Mouse (Mus musculus) ES-Bruce4 (cell line): Measurements from ENCODE around the gene Crip2. TPM values are rescaled to one million over a fixed set of nuclear protein-coding genes. Genes with fewer than 3 reads are reported as not detected.
A peak's percentile ranks its signal among the peaks of the same experiment; 100 is the strongest.

Source experiments
- H3K27ac ChIP-seq: 2 replicates; pipeline ENCODE4 v1.5.1; 2012; ENCODE audit warnings: low read length, inconsistent platforms; ENCODE audit not compliant: insufficient read depth
- H3K27me3 ChIP-seq: 2 replicates; pipeline ENCODE4 v1.6.1; 2012; ENCODE audit warnings: mild to moderate bottlenecking, low read length, inconsistent platforms; ENCODE audit not compliant: control insufficient read depth, poor library complexity, insufficient read depth, severe bottlenecking
- H3K36me3 ChIP-seq: 2 replicates; pipeline ENCODE4 v1.6.1; 2012; ENCODE audit warnings: inconsistent platforms, mild to moderate bottlenecking, low read length, moderate library complexity; ENCODE audit not compliant: control insufficient read depth, poor library complexity, insufficient read depth, severe bottlenecking
- H3K4me1 ChIP-seq: one replicate; pipeline ENCODE4 v1.8.1; 2011; ENCODE audit warnings: low read length; ENCODE audit not compliant: control insufficient read depth, insufficient read depth
- H3K4me3 ChIP-seq: 2 replicates; pipeline ENCODE4 v1.5.1; 2011; ENCODE audit warnings: low read depth, mild to moderate bottlenecking, low read length
- H3K9ac ChIP-seq: 2 replicates; pipeline ENCODE4 v1.6.1; 2012; ENCODE audit warnings: low read depth, mild to moderate bottlenecking, inconsistent platforms; ENCODE audit not compliant: poor library complexity, severe bottlenecking
- H3K9me3 ChIP-seq: replicated peaks from 2 replicates; pipeline ENCODE4 v1.6.1; 2012; ENCODE audit warnings: mild to moderate bottlenecking, low read length, inconsistent platforms; ENCODE audit not compliant: control insufficient read depth, poor library complexity, insufficient read depth, severe bottlenecking
- CTCF ChIP-seq: IDR thresholded peaks from one replicate; pipeline ENCODE4 v1.8.1; 2011; ENCODE audit warnings: low read depth, low read length
- EP300 ChIP-seq: IDR thresholded peaks from 2 replicates; pipeline ENCODE4 v1.6.1; 2011; ENCODE audit warnings: low read depth, low read length; ENCODE audit not compliant: insufficient read depth
- POLR2A ChIP-seq: IDR thresholded peaks from one replicate; pipeline ENCODE4 v1.8.1; 2011; ENCODE audit warnings: low read length; ENCODE audit not compliant: insufficient read depth
- polyA plus RNA-seq: library from polyadenylated mRNA; stranded (reverse); fragments of >200 nt; gene quantifications from 2 replicates; pipeline ENCODE4 v1.2.4, GENCODE M21; 2011; ENCODE audit warnings: low read depth; ENCODE audit not compliant: missing spikeins, insufficient read depth, insufficient read length

Gene Crip2
- 87.1 and 96.6 TPM in 2 replicates for polyA plus RNA-seq

DNA sequence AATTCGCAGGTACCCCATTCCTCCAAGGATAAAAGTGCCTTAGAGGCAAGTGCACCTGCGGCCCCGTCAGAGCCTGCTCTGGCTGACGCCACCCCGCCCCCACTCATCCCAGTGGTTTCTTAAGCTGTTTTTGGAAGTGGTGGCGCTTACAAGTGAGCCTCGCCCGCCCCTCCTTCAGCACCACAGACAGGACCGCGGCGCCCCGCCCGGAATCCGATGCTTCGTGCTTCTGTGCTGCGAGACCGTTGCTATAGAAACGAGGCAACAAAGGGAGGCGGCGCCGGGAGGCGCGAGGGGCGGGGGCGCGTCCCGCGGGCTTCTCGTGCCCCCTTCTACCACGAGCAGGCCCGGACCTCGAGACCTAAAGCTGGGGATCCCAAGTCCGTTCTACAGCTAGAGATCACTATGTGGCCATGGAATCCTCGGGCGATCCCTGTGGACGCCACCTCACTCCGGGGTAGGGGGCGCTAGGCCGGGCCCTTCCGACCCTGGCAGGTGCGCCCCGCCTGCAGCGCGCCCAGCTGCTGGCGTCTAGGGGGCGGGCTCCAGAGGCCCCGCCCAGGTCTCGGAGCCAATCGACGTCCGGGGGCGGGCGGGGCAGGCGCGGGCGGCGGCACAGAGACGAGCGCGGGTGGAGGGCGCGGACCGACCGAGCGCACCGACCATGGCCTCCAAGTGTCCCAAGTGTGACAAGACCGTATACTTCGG is at the start of gene Crip2:
Gene Crip2 (plus strand): TSS at position 329 of the 708 bp plus-strand sequence.
- TF ChIP-seq CTCF (peak; percentile 6), POLR2A (no peak), EP300 (0 out of 2 replicates have a peak, but pooled peaks have one; percentile 28)
- Histone ChIP-seq H3K9ac (peak within 1 kb of the TSS; percentile 76), H3K9me3 (no peaks in the 10 kb centered on the region), H3K4me3 (peak within 1 kb of the TSS; percentile 86), H3K27me3 (no peaks in the 10 kb centered on the region), H3K27ac (no peak within 1 kb of the TSS; the same call in 1 of the 2 replicates), H3K36me3 (peaks cover 10% of the 10 kb centered on the region; the same call in 1 of the 2 replicates), H3K4me1 (peaks cover 8% of the 10 kb centered on the region)

DNA sequence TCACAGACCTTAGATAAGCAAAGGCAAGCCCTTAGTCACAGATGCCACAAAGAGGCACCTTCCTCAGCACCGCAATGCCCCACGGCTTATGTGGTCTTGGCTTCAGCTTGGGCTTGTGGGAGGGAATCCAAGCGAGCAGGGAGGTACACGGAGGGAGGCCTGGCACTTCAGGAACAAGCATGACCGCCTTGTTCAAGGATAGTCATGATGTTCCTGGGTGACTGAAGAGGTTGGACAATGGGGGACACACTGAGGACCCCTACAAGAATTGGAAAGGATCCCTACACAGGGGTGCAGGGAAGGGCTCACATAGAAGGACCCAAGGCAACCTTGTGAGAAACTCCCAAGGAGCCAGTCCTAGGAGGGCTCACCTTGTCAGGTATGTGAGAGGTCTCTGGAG is 43.0 kb upstream of the Crip2 start:
- Histone ChIP-seq H3K9ac (peak overlapping the region; percentile 97), H3K27ac (no peak overlapping the region), H3K9me3 (no peaks in the 10 kb centered on the region), H3K4me1 (peaks cover 3% of the 10 kb centered on the region), H3K4me3 (peak overlapping the region; percentile 82), H3K36me3 (no peaks in the 10 kb centered on the region), H3K27me3 (no peaks in the 10 kb centered on the region)
- TF ChIP-seq CTCF (no peak), POLR2A (no peak), EP300 (no peak)

DNA sequence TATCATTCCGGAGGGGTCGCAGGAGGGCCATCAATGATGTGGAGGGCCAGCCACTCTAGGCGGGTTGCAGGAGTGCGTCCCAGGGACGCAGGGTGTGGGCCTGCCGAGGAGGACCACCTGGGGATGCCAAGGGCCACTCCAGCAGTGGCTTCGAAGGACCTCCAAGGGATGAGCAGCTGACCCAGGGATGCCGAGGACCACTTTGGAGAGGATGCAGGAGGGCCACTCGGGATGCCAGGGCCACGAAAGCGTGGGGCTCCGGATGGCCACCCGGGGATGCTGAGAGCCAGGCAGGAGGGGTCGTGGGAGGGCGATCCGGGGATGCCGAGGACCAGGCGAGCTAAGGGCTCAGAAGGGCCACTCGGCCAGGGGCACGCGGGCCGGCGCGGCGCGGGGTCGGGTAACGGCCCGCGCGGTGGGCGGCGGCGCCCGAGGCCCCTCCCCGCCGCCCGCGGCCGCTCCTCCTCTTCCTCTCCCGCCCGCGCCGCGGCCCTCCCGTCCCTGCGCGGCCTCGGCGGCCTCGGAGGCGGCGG is 42.2 kb upstream of the Crip2 start, which contains the start of gene Mta1:
Gene Mta1 (plus strand): TSS at position 530 of the 533 bp plus-strand sequence.
- Histone ChIP-seq H3K9ac (peak within 1 kb of the TSS; percentile 97), H3K27ac (no peak within 1 kb of the TSS; the same call in 1 of the 2 replicates), H3K36me3 (no peaks in the 10 kb centered on the region), H3K9me3 (no peaks in the 10 kb centered on the region), H3K27me3 (no peaks in the 10 kb centered on the region), H3K4me3 (peak within 1 kb of the TSS; percentile 82), H3K4me1 (peaks cover 3% of the 10 kb centered on the region)
- TF ChIP-seq POLR2A (no peak), CTCF (no peak), EP300 (no peak)

DNA sequence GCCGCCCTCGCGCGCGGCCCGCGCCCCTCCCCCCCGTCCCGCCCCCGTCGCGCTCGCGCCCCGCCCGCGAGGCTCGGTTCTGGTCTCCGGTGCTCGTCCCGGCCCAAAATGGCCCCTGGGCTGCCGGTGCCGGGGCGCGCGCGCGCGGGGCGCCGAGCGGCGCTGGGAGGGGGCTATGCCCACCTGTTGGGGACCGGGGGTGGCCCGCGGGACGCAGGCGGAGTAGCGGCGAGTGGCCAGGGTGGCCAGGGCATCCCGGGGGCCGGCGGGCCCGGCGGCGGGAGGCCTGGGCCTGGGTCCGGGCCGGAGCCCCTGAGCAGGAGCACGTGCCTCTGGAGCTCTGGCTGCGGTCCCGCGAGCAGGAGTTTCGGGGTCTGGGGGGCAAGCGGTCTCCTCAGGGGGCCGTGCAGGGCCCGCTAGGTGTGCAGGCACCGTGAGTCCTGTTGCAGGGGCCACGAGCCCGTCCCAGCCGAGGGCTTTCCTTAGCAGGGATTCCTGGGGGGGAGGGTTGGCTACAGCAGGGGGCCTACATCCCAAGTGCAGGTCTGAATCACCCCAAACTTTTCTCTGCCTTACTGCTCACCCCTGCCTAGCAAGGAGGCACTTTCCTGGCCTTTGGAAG is 41.4 kb upstream of the Crip2 start:
- no peaks in the 10 kb centered on the region for H3K9me3 ChIP-seq
- H3K36me3 ChIP-seq, result no peaks in the 10 kb centered on the region
- TF ChIP-seq CTCF (no peak), EP300 (no peak), POLR2A (no peak)
- peaks cover 5% of the 10 kb centered on the region for H3K4me1 ChIP-seq
- peak overlapping the region; percentile 97 for H3K9ac ChIP-seq
- peak overlapping the region; percentile 81 for H3K4me3 ChIP-seq
- no peak overlapping the region; the same call in 1 of the 2 replicates for H3K27ac ChIP-seq
- no peaks in the 10 kb centered on the region for H3K27me3 ChIP-seq

GRCm38 (mm10) chr12:113099470-113100237 is 40.4 kb upstream of the Crip2 start:
- Histone ChIP-seq H3K27me3 (no peaks in the 10 kb centered on the region), H3K9me3 (no peaks in the 10 kb centered on the region), H3K4me1 (peaks cover 5% of the 10 kb centered on the region), H3K27ac (no peak overlapping the region), H3K36me3 (no peaks in the 10 kb centered on the region), H3K4me3 (peak overlapping the region; percentile 81), H3K9ac (peak overlapping the region; percentile 97)
- TF ChIP-seq EP300 (no peak), POLR2A (no peak), CTCF (no peak)
